Mouse (Mus musculus): ENCODE measurements around the gene Rack1. TPM values are rescaled to one million over a fixed set of nuclear protein-coding genes. Genes with fewer than 3 reads are reported as not detected.
"Not testable (repeated sequence)": the region's sequence is repeated elsewhere in the genome, so short reads cannot be mapped to it uniquely, and the experiment has no call there.

Rack1 gene
- total RNA-seq, 2 experiments from 2014 or later = 805 to 857 TPM

DNA sequence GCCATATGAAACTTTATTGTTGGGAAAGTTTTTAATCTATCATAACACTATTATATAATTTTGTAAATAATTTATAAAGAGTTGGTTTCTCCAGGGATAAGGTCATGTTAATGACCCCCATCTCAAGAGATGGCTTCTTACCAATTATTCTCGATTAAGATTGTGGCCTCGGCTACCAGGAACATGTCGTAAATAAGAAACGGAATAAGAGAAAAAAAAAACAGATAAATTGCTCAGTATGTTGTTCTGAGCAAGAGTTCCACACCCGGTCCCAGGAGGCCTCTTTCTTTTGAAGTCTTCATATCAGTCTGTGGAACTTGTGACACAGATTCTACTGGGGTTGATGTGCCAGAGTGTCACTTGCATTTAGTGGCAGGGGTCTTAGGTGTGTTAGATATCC, 41.1 kb downstream of the Rack1 start:
- no peak for DNase-seq

DNA sequence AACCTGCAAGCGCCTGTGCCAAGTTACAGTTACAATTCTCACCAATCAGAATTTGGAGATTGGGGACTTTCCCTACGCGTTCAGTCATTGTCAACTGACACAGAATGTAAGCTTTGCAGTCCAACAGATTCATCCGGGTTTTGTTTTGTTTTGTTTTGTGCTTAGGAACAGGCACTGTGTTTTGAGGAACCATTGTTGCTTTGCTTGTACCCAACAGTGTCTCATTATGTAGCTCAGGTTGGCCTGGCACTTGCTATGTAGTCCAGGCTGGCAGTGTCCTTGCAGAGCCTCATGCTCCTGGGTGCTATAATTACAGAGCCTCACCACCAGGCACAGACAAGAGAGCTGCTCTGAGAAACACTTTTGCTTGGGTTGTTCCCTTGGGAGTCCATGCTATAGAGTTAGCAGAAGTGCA, 42.3 kb downstream of the Rack1 start:
- no peak for DNase-seq

DNA sequence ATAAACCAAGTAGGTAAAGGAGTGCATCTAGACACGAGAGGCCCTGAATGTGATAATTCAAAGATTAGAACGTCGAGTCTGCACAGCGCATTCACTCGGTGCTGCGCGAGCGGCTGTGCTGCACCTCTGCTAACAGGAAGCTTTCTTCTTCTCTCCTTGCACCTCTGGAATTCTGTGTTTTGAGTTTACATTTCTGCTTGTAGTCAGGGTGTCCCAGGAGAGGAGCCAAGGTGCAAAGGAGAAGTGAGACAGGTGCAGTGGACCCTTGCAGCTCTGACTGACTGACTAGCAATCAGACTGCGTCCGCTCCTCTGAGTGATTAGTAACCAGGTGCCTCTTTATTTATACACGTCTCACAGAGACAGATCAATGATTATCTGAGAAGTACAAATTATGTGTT, 43.1 kb downstream of the Rack1 start:
- DNase-seq = no peak

DNA sequence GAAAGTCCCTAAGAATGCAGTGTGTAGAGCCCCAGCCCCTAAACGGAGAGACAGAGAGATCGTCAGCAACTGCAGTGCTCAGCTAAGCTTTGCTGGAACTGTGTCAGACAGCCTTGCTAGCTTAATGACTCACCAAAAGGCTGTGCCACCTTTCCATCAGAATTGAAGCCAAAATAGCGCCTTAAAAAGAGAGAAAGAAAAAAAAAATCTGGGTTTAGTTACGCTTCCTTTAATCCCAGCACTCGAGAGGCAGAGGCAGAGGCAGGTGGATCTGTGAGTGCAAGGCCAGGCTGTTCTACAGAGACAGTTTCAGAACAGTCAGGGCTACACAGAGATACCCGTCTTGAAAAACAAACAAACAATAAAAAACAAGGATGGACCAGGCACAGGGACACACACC, 44.2 kb downstream of the Rack1 start:
- DNase-seq = no peak

DNA sequence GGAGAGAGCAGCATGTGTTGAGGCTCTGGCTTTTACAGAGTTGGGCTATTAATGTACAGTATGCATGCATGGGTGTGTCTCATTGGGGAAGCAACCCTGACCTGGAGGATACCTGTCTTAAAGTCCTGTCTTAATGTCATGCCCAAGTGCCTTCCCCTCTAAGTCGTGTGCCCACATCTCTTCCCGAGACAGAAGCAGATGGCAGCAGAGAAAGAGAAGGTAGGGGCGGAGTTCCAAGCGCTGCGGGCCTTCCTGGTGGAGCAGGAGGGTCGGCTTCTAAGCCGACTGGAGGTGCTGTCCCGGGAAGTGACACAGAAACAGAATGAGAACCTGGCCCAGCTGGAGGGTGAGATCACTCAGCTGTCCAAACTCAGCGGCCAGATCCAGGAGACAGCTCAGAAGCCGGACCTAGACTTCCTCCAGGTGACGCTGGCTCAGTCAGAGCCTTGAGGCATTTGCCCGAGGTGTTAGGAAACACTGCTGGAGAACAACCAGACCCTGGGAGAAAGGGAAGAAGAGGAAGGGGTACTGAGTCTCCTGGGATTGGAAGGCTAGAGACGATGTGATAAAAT, 45.2 kb downstream of the Rack1 start:
- no peak for DNase-seq

DNA sequence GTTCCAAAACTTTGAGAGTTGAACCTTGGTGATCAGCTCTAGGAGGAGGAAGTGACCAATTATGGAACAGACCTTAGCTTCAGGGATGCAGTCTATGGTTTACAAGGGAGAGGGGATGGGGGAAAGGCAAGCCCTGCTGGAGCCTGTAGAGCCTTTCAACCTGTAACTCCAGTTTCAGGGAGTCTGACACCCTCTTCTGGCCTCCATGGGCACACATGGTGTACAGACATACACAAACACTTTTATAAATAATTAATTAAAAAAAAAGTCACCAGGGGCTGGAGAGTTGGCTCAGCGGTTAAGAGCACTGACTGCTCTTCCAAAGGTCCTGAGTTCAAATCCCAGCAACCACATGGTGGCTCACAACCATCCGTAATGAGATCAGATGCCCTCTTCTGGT, 46.2 kb downstream of the Rack1 start:
- not testable (repeated sequence) for DNase-seq

DNA sequence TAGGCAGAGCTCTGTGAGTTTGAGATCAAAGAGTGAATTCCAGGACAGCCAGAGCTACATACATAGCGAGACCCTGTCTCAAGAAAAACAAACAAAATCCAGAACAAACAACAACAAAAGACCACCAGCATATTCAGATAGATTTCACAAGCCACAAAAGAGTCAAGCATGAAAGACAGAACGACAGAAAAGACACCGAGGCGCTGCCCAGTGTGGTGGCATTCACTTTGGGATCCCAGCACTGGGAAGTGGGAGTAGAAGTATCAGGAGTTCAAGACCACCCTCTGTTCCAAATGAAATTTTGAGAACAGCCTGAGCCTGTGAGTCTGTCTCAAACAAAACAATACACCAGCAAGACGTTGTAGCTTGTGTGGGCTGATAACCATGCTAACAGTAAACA, 46.7 kb downstream of the Rack1 start:
- DNase-seq = no peak

DNA sequence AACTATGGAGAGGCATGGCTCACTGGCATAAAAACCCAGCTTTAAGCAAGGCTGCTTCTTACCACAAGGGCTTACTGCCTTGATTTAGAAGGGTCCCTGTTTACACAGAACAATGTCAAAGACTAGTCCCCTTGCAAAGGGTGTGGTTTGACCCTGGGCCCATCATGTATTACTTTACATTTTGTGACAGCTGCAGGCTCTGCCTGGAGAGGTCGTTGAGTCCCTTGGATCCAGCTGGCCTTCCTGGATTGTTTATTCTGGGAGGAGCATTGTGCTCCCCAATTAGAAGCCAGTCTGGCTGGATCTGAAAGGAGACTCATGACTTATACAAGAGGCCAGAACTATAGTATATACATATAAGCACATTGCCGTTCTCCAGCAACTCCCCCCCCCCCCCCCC, 50.1 kb downstream of the Rack1 start:
- no peak for DNase-seq

DNA sequence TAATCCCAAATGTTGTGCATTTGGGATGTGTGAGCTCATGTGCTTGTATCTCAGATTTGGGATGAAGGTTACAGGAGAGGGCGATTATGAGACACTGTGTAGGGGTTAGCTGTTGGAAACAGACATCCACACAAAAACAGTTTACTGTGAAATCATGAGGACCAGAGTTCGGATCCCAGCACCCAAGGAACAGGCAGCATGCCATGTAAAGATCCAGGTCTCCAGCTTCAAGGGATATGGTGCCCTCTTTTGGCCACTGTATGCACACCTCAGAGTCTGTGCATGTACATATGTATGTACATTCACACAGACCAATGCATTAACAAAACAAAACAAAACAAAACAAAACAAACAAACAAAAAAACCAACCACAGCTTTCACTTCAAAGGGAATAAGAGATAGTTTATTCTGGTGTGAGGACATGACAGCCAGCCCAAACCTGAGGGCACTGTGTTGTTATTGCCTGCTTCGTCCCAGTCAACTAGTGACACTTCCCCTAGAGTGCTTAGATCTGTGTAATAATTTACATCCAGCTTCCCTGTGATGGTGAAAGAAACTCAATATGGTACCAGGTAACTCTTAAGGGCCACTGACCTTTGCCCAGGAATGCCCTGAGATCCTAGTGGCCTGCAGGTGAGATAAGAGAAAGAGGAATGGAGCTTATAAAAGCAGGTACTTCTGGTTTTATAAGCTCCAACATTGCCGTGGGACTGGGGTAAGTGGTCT, 51.3 kb downstream of the Rack1 start:
- DNase-seq = no peak

DNA sequence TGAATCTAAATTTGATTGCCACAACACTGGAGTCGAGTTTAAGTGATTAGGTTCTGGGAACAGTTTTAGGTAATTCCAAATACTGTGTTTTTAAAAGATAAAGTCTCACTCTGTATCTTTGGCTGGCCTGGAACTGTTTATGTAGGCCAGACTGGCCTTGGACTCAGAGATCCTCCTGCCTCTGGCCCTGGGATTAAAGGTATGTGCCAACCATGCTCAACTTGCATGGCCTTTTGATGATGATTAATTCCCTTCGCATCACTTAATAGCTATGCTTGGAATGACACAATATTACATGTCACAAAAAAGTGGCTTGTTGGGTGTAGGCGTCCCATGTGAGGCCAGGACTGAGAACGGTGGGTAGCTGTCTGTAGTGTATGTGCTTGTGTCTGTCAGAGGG, 52.1 kb downstream of the Rack1 start:
- DNase-seq = no peak

DNA sequence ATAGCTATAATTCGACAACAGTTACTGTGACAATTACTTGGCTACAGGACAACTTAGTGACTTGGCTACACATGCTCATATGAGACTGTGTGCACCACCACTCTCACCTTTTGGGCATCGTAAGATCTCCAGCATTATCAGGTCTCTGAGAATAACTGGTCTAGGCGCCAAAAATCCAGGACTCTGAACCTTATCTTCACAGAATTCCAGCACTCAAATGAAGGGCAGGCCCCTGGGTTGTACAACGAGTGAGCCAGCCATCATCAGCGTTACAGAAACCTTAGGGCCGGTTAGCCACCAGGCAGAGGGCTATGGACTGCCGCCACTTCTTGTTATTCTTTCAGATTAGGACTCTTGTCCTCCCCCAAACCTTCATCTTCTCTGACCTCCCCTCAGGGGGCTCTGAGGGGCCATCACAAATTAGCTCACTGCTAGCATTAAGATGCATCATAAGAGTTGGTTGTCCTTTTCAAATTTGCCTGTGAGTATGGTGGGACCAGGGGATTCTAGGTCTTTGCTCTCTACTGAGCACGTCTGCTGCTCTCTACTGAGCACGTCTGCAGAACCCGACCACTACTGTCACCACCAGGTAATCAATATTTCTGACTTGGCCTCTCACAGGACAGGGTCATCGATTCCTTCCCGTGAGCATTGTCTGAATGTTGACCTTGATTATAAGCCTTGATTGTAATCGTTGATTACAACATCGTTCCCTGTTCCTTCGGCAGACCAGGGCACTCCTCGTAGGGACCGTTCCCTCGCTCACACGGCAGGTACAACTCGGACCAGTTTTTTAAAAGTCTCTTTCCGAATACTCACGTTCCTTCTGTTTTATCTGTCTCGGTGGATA, 52.7 kb downstream of the Rack1 start:
- DNase-seq = no peak

DNA sequence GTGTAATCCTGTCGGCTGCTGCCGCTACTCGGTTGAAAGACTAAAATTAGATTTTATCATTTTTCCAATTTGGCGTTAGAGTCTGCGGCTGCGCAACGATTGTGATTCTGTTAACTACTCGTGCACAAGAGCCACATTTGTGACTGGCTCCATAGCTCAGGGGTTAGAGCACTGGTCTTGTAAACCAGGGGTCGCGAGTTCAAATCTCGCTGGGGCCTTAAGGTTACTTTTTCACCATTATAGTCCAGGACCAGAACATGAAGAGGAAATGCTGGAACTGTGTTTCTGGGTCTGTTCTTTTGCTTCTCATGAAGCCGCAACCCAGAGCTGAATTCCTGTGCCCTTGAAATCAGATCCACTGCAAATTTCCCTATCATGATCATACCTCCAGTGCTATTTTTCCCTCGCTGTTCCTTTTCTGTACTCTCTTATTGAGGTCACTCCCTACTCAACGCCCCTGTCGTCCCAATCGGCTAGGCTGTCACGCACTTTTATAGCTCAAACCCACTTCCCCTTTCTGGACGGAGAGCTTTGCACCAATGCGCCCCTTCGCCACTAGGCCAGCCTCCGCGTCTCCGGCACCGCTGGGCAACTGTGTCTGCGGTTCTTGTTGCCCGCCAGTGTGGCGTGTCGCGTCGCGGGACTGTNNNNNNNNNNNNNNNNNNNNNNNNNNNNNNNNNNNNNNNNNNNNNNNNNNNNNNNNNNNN, 53.5 kb downstream of the Rack1 start:
- DNase-seq = peak; percentile 92

Other genes starting within 250 kb of the Rack1 start
- gene Trim41, start 17.0 kb downstream of the Rack1 start, total RNA-seq (2021) = 10 to 100 TPM; 42.3 to 42.7 TPM
- 10 to 100 TPM in 1 of 2 experiments, 1 to 10 TPM in 1; 5.3 to 12.0 TPM for gene Trim7, start 25.8 kb downstream of the Rack1 start, total RNA-seq (2021)
- 1 to 10 TPM; 2.5 to 4.9 TPM for gene Gm12184, start 26.3 kb downstream of the Rack1 start, total RNA-seq (2021)
- 10 to 100 TPM; 13.2 to 17.8 TPM for gene Irgm1, start 71.4 kb downstream of the Rack1 start, total RNA-seq (2021)
- gene Gm5431, start 101.9 kb downstream of the Rack1 start, total RNA-seq (2021) = 1 to 10 TPM; 1.6 to 2.0 TPM
- 10 to 100 TPM in 1 of 2 experiments, 1 to 10 TPM in 1; 5.3 to 11.1 TPM for gene Psme2b, start 145.9 kb downstream of the Rack1 start, total RNA-seq (2021)
- under 1 TPM; 0.18 TPM for gene Olfr56, start 178.6 kb downstream of the Rack1 start, total RNA-seq (2021)
- 1 to 10 TPM; 1.8 to 2.9 TPM for gene 9930111J21Rik1, start 179.1 kb downstream of the Rack1 start, total RNA-seq (2021)
- 1 to 10 TPM; 3.3 to 3.7 TPM for gene Gm12185, start 191.9 kb downstream of the Rack1 start, total RNA-seq (2021)
- gene Tgtp1, start 193.8 kb downstream of the Rack1 start, total RNA-seq (2021) = 1 to 10 TPM; 1.1 to 2.1 TPM